In genomic region chr15:78677015-78677414, GRCm38 (mm10) we compare ENCODE assay signal across 14 mouse cellular contexts. TPM values are rescaled to one million over a fixed set of nuclear protein-coding genes. Genes with fewer than 3 reads are reported as not detected.
DNase-seq lines count a peak whose midpoint lies in the region; ATAC-seq and TF ChIP-seq lines count a peak whose summit lies in the region.
"Had no signal": no experiment of that assay in that cellular context is flagged by ENCODE, and none has a peak within 500 bp of the region (broad histone marks: within the 10 kb centered on the region; RNA-seq: fewer than 3 reads in every experiment).

No protein-coding gene starts in this region.

- no peak for TF ChIP-seq CTCF in layer of hippocampus, adult 2 months (conservative IDR thresholded peaks at IDR 0.05)

- peak; percentile 66 for ATAC-seq in heart, embryonic 16.5 days (replicated peaks; ENCODE audit: extremely low read depth, insufficient read depth, low FRiP score)
- ATAC-seq: forebrain, embryonic 13.5 days; inflammation-experienced regulatory T-cells, adult 6 months had no signal

- 47% methylated on average over 9 of the region's 9 CpGs for WGBS in heart, embryonic 16.5 days

- H3K36me3 ChIP-seq in heart, embryonic 16.5 days (ENCODE audit: control insufficient read depth, insufficient read depth): no peaks in the 10 kb centered on the region

- H3K9me3 ChIP-seq in heart, embryonic 16.5 days (replicated peaks; ENCODE audit: control insufficient read depth, low read length): no peaks in the 10 kb centered on the region
- H3K9me3 ChIP-seq: forebrain, embryonic 13.5 days had no signal

- peaks cover 28% of the 10 kb centered on the region for H3K4me1 ChIP-seq in heart, embryonic 16.5 days (ENCODE audit: control insufficient read depth, insufficient read depth, low read length)

- no peak for DNase-seq in layer of hippocampus, adult 2 months (ENCODE audit: low spot score in 2 of 2)
- no peak for DNase-seq in layer of hippocampus, adult 18-20 months (ENCODE audit: low spot score in 2 of 2)
- DNase-seq in adrenal gland, adult 2 months: peak; percentile 90
- DNase-seq in cerebellum, adult 8-10 months: peak; percentile 28
- DNase-seq in right cerebral cortex, adult 18-20 months: no peak
- DNase-seq in lung, postnatal 14 days: no peak
- no peak for DNase-seq in retina, postnatal 1 day
- DNase-seq: liver; lung, postnatal 4 days had no signal

- H3K27me3 ChIP-seq in heart, embryonic 16.5 days (ENCODE audit: control insufficient read depth, insufficient read depth, low read length): peaks cover 27% of the 10 kb centered on the region

- peak overlapping the region; percentile 90 for H3K27ac ChIP-seq in layer of hippocampus, adult 2 months
- peak overlapping the region; percentile 71 for H3K27ac ChIP-seq in heart, embryonic 16.5 days (ENCODE audit: low read length)

- H3K4me2 ChIP-seq in heart, embryonic 16.5 days (ENCODE audit: low read depth, low read length): no peak overlapping the region
- H3K4me2 ChIP-seq: forebrain, embryonic 13.5 days had no signal

- peak overlapping the region; percentile 23; the same call in 1 of the 2 replicates for H3K9ac ChIP-seq in heart, embryonic 16.5 days (ENCODE audit: low read length)
- H3K9ac ChIP-seq: forebrain, embryonic 13.5 days had no signal

- no peak overlapping the region for H3K4me3 ChIP-seq in layer of hippocampus, adult 2 months
- no peak overlapping the region for H3K4me3 ChIP-seq in heart, embryonic 16.5 days (ENCODE audit: low read length)
- H3K4me3 ChIP-seq: forebrain, embryonic 13.5 days had no signal

RNA-seq across cellular contexts. Expression of gene Elfn2, which starts 41.6 kb away (rescaled TPM):
- 100 to 1,000 TPM; 202 to 204 TPM for total RNA-seq in layer of hippocampus, adult 2 months (2021)
- total RNA-seq in layer of hippocampus, adult 18-20 months (2021): 100 to 1,000 TPM; 206 to 214 TPM
- total RNA-seq in adrenal gland, adult 2 months (2021): 1 to 10 TPM; 3.2 to 3.6 TPM
- 1.7 and 2.3 TPM in 2 replicates for polyA plus RNA-seq in adrenal gland, adult 2 months (2012; rRNA removed)
- polyA plus RNA-seq in heart, embryonic 16.5 days (2015; fragmentation: Nextera tagmentation; extraction: Ambion mirVana): 0.16 and 0.55 TPM in 2 replicates
- total RNA-seq: CH12.LX; common myeloid progenitor, adult 5-6 weeks had no signal

Comparison
In these comparisons a context has a peak if more than half of its experiments do, and no peak if none do; other contexts are left out.
1. DNase-seq: peak in adrenal gland, adult 2 months (single experiment) and cerebellum, adult 8-10 months (single experiment); none in layer of hippocampus, adult 2 months (0 of 2), layer of hippocampus, adult 18-20 months (0 of 2), right cerebral cortex, adult 18-20 months (single experiment), lung, postnatal 14 days (single experiment) and retina, postnatal 1 day (single experiment).
2. RNA of gene Elfn2, which starts 41.6 kb away (total RNA-seq): 206 to 214 TPM in layer of hippocampus, adult 18-20 months and 202 to 204 TPM in layer of hippocampus, adult 2 months; 3.2 to 3.6 TPM in adrenal gland, adult 2 months; every median in the first group is over 10 times any median in the second.